Mouse (Mus musculus) testis, postnatal 10 days (tissue): Measurements from ENCODE around the gene Ptprd.

ENCODE experiments used
- DNase-seq: peaks from one replicate; pipeline ENCODE4 v3.0.0; 2021; ENCODE audit warnings: low spot score

Gene Ptprd

DNA sequence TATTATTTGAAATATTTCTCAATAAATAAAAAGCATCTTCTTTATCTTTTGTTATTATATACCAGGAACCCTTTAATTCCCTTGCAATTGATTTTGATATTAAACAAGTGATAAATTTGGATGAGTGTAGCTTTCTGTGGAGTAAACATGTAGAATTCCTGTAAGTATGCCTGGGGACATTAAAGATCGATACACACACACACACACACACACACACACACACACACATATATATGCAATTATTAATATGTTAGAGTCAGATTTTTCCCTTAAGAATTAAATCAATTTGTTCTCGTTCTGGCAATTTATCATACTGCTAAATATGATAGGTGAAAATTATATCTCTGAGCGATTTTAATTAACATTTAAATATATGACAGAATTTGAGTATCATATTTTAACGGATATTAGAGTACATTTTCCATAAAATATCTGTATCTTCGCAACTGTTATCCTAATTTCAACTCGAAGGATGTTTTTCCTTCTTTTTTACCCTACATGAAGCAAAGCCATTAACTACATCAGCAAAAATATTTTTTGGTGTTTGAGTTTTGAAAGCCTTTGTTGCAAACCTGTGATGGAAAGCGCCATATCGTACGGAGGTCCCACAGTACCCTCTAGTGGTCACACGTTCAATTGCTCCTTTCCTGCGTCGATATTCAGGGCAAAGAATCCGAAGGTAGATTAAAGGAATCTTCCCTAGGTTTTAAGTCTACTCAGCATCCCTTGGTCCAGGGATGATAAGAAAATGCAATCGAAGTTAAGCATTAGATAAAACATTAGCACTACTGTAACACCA lies 653.2 kb downstream of the Ptprd start:
- peak; percentile 62 for DNase-seq

- no peak for DNase-seq
Observed at GRCm38 (mm10) chr4:77555841-77556240, 655.9 kb downstream of the Ptprd start.

- DNase-seq: no peak
Observed at GRCm38 (mm10) chr4:77537843-77538242, 673.9 kb downstream of the Ptprd start.

DNA sequence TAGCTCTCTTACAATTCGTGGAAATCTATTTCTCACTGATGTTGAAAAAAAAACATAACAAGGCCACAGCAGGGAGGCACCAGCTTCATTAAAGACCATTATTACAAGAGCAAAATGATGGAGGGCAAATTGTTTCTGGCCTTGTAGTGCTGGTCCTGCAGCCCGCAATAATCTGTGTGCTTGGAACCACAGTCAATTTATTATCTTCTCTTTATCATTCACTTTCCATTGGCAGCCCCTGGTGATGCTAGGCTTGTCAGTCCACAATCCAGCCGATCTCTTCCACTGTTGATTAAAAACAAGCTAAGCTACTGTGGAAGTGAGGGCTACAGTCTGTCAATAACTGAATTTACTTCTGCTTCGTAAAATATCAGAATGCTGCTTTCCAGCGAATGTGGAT lies 674.4 kb downstream of the Ptprd start:
- no peak for DNase-seq

DNA sequence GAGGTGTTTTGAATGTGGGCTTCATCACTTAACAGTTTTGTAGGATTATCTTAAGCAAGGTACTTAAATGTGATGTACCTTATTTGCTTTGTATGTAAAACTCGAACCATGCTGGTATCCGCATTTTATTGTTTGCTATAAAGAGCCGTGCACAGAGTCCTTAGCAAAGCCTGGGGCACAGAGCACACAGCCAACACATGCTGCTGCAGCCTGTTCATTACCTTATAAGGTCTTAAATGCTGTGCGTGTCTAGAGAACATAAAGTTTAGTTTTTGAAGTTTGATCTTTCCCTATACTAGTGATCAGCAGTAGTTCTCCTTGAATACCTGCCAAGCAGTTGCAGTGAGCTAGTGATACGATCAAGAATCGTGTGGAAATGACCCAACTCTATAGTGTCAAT lies 676.2 kb downstream of the Ptprd start:
- no peak for DNase-seq

DNA sequence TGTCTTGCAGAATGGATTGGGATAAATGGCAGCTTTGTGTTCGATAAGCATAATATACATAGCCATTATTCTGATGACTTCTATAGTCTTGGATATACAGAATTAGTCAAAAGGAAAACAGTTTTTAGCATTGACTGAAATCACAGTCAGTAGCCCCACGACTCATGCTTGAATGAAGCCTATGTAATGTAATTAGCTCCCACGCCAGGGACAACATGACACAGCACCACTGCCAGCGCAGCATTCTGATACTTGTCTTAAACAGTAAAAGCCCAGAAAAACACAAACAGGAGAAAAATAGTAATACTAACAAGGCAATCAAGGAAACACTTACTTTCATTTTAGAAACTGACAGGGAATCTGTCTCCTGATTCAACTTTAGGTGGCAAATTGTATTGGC lies 677.2 kb downstream of the Ptprd start:
- no peak for DNase-seq

GRCm38 (mm10) chr4:77519166-77519565 lies 692.6 kb downstream of the Ptprd start:
- DNase-seq: no peak

GRCm38 (mm10) chr4:77513914-77514628 lies 697.7 kb downstream of the Ptprd start:
- DNase-seq: no peak

GRCm38 (mm10) chr4:77513041-77513440 lies 698.7 kb downstream of the Ptprd start:
- DNase-seq: no peak

GRCm38 (mm10) chr4:77454049-77454448 lies 757.7 kb downstream of the Ptprd start:
- no peak for DNase-seq

- no peak for DNase-seq
Observed at GRCm38 (mm10) chr4:77399146-77399545, 812.6 kb downstream of the Ptprd start.

- DNase-seq: no peak
Observed at GRCm38 (mm10) chr4:77361728-77362127, 850.0 kb downstream of the Ptprd start.

- no peak for DNase-seq
Observed at GRCm38 (mm10) chr4:77327198-77327597, 884.6 kb downstream of the Ptprd start.

- DNase-seq: no peak
Observed at GRCm38 (mm10) chr4:77317060-77317680, 894.6 kb downstream of the Ptprd start.

DNA sequence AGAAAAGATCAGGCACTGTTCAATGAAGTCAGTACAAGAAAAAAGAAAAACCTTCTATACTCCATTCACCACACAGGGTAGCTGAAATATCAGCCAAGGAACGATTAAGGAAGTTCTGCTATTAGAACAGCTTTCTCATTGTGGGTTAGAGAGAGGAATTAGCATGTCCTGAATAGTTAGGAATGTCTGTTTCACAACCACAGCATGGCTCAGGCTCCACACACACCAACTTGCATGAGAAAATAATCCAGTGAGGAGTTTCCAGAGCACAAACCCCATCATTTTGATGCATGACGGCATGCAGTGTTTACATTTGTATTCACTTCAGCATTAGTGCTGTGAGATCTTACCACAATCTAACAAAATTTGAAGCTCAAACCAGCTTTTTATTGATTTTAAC lies 895.1 kb downstream of the Ptprd start:
- DNase-seq: no peak

DNA sequence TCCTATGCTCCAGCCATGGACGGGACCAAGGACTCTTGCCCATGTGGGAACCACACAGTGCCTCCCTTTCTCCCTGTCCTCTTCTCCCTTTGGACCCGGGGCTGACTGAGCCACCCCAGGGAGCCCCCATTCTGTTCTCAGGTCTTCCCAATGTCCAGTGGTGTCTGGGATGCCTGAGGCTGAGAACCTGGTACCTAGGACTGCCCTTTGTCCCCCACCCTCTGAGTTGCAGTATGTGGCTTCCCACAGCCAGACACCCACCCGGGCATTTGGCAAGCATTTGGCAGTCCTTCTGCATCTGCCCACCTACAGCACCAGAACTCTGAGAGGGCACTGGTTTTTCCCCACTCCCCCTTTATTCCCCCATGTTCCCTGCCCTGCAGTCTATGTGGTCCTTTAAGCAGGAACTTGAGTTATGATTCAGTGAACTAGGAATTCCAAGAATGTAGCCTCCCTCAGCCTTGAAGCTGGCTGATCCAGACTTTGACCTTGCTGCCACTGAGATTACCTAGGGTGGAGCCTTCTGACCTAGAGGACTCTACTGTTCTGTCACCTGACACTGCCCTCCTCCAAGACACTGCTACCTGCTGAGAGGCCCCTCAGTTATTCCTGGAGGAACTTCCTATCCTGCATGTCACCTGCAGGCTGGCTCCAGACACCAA lies 901.5 kb downstream of the Ptprd start:
- DNase-seq: no peak

DNA sequence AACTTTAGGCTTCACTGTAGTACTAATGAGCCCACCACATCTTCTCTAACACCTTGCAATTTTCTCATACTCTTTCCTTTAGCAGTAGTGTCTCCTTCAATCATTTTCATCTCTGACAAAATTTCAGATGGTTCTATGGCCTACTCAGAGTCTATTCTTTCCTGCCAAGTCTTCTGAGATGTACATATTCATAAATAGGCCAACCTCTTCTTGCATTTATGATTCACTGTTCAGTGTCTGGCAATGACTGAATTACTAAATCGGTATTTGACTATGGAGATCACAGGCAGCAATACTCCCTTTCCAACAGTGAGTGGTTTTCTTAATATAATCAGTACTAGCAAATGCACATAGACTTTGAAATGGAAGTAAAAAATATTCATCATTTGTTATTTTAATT lies 928.3 kb downstream of the Ptprd start:
- no peak for DNase-seq

DNA sequence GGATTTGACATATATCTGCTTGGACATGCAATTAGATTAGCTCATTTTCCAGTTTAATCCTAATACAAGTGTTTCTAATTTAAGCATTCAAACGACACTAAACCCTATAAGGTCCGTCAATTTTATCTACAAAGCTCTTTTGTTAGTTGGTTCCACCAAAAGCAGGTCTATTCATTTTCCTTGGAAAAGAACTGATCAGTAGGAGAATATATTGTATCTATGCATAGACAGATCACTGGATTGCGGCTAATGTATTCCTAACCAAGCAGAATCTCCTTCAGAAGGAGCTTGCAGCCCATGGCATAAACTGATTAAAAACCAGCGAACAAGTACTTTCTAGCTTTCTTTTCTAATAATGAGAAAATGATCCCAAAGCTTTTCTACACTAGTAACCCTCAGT lies 933.8 kb downstream of the Ptprd start:
- no peak for DNase-seq

DNA sequence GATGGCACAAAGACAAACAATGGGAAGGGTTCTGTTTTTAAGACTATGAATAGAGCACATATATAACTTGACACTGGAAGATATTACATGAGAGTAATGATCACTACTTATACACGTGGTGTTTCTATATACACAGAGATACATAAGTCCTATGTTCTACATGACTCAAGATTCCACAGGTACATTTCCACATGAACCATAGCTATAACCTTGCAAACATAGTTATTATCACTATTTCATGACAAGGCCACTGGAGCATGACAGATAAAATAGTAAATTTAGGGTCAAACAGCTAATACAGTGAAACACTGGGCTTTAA lies 951.8 kb downstream of the Ptprd start:
- no peak for DNase-seq

DNA sequence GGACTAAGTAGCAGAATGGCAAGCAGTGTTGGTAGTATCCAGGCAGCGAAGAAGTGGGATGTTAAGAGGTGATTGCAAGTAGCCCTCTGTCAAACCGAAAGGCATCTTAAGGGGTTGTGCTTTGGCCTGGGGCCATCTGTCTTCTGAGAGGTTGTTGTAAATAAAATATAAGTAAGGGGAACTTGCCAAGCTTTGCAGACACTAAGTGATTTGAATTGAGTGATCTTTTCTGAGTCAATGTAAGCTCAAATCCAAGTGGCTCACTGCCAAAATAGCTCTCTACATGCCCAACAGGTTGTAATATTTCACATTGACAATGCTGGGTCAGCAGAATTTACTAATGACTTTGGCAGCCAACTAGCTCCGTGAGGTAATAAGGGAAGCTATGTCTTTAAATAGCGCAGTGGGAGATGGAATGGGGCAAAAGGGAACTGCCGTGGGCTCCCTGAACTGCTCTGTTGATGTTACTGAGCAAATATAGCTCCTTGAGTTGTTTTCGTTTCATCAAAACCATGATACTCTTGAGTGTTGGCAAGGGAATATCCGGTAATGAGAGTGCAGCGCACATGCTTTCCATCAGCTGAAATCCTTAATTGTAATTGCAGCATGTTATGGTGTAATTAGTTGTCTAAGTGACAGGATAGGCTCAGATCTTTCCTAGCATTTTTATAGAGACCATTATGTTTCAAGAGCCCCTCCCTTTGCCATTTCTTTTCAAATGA lies 952.4 kb downstream of the Ptprd start:
- DNase-seq: no peak

- no peak for DNase-seq
Observed at GRCm38 (mm10) chr4:77251188-77251587, 960.6 kb downstream of the Ptprd start.

DNA sequence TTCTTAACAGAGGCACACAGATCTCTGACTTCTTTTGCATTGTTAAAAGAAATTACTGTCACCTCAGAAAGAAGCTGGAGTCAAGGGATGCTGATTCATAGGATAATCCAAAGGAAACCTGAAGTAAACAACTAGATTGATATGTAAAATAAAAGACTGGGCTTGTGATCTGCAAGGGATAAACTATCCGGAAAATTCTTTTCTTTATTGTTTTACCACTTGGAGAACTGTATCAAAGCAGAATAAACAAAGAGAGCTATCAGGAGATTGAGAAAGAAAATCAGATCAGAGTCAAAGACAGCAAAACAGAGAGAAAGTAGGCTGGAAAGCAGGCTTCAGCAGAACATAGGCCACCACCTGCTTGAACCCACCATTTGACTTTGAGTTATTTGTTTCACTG lies 962.0 kb downstream of the Ptprd start:
- DNase-seq: no peak
